Mouse (Mus musculus) forebrain, embryonic 16.5 days (tissue): ENCODE measurements around the gene Ttc28. TPM values are rescaled to one million over a fixed set of nuclear protein-coding genes. Genes with fewer than 3 reads are reported as not detected.

ENCODE experiments used
- ATAC-seq: fragments of 200-750 bp; cut with Nextera tagmentation; 2 replicates; pipeline ENCODE4 v1.8.0; 2017; ENCODE audit warnings: mild to moderate bottlenecking, moderate library complexity
- H3K27ac ChIP-seq: fragments of 300-500 bp; sonication (generic); 2 replicates; pipeline ENCODE4 v1.5.1; 2014; ENCODE audit warnings: low read length, control low read depth
- H3K27me3 ChIP-seq: fragments of 300-500 bp; sonication (generic); replicated peaks from 2 replicates; pipeline ENCODE4 v1.6.1; 2014; ENCODE audit warnings: low read length; ENCODE audit not compliant: control insufficient read depth, insufficient read depth
- H3K36me3 ChIP-seq: fragments of 300-500 bp; sonication (generic); 2 replicates; pipeline ENCODE4 v1.6.1; 2014; ENCODE audit not compliant: control insufficient read depth, insufficient read depth
- H3K4me1 ChIP-seq: fragments of 300-500 bp; sonication (generic); replicated peaks from 2 replicates; pipeline ENCODE4 v1.6.1; 2014; ENCODE audit warnings: low read length; ENCODE audit not compliant: control insufficient read depth, insufficient read depth
- H3K4me2 ChIP-seq: fragments of 300-500 bp; sonication (generic); 2 replicates; pipeline ENCODE4 v1.6.1; 2014; ENCODE audit warnings: mild to moderate bottlenecking, low read length, control low read depth
- H3K4me3 ChIP-seq: fragments of 300-500 bp; sonication (generic); replicated peaks from 2 replicates; pipeline ENCODE4 v1.5.1; 2014; ENCODE audit warnings: mild to moderate bottlenecking, low read length, control low read depth
- H3K9ac ChIP-seq: fragments of 300-500 bp; sonication (generic); replicated peaks from 2 replicates; pipeline ENCODE4 v1.6.1; 2014; ENCODE audit warnings: low read depth, low read length, control low read depth
- H3K9me3 ChIP-seq: fragments of 300-500 bp; sonication (generic); 2 replicates; pipeline ENCODE4 v1.6.1; 2016; ENCODE audit warnings: low read length; ENCODE audit not compliant: control insufficient read depth
- WGBS: fragments of 180-500 bp; shearing (Covaris S2); extraction: QIAGEN DNeasy Blood & Tissue Kit; methylation state at CpG from one replicate; pipeline ENCODE4 v1.1.7; 2014; 5-methylcytosine and 5-hydroxymethylcytosine counted together
- polyA plus RNA-seq: library from polyadenylated mRNA; unstranded; fragments of >200 nt; fragmentation: Nextera tagmentation; extraction: Ambion mirVana; gene quantifications from 2 replicates; pipeline ENCODE4 v1.2.1, GENCODE M21; 2015

Ttc28 gene
- polyA plus RNA-seq, 1 experiment from 2014 or later: 40.5 TPM

GRCm38 (mm10) chr5:111138927-111139565, 259.4 kb downstream of the Ttc28 start:
- Histone ChIP-seq H3K27ac (no peak overlapping the region), H3K9ac (no peak overlapping the region), H3K4me1 (peaks cover 50% of the 10 kb centered on the region), H3K9me3 (no peaks in the 10 kb centered on the region), H3K4me2 (no peak overlapping the region), H3K36me3 (no peaks in the 10 kb centered on the region), H3K4me3 (no peak overlapping the region), H3K27me3 (no peaks in the 10 kb centered on the region)
- WGBS: 80% methylated on average over 7 of the region's 7 CpGs
- ATAC-seq: no peak

- Histone ChIP-seq H3K9me3 (no peaks in the 10 kb centered on the region), H3K27me3 (no peaks in the 10 kb centered on the region), H3K27ac (no peak overlapping the region), H3K4me3 (no peak overlapping the region), H3K36me3 (no peaks in the 10 kb centered on the region), H3K4me2 (no peak overlapping the region), H3K4me1 (peaks cover 54% of the 10 kb centered on the region), H3K9ac (no peak overlapping the region)
- ATAC-seq: no peak
- WGBS: 62% methylated on average over 14 of the region's 14 CpGs
Measured at GRCm38 (mm10) chr5:111139622-111140021, 260.0 kb downstream of the Ttc28 start.

- H3K9ac ChIP-seq: no peak overlapping the region
- no peaks in the 10 kb centered on the region for H3K27me3 ChIP-seq
- H3K4me2 ChIP-seq: no peak overlapping the region
- no peak overlapping the region for H3K4me3 ChIP-seq
- ATAC-seq: 0 out of 2 replicates have a peak, but pooled peaks have one; percentile 32
- peaks cover 54% of the 10 kb centered on the region for H3K4me1 ChIP-seq
- 51% methylated on average over 20 of the region's 20 CpGs for WGBS
- H3K27ac ChIP-seq: peak overlapping the region; percentile 31
- H3K9me3 ChIP-seq: no peaks in the 10 kb centered on the region
- H3K36me3 ChIP-seq: no peaks in the 10 kb centered on the region
Measured at GRCm38 (mm10) chr5:111141139-111141885, 261.7 kb downstream of the Ttc28 start.

- no peak for ATAC-seq
- Histone ChIP-seq H3K27ac (no peak overlapping the region), H3K9me3 (no peaks in the 10 kb centered on the region), H3K27me3 (no peaks in the 10 kb centered on the region), H3K4me2 (no peak overlapping the region), H3K4me3 (no peak overlapping the region), H3K36me3 (no peaks in the 10 kb centered on the region), H3K4me1 (peaks cover 41% of the 10 kb centered on the region), H3K9ac (no peak overlapping the region)
- WGBS: 81% methylated on average over 4 of the region's 4 CpGs
Measured at GRCm38 (mm10) chr5:111142837-111143236, 263.2 kb downstream of the Ttc28 start.

- Histone ChIP-seq H3K4me3 (no peak overlapping the region), H3K27ac (no peak overlapping the region), H3K9ac (no peak overlapping the region), H3K36me3 (no peaks in the 10 kb centered on the region), H3K9me3 (no peaks in the 10 kb centered on the region), H3K4me2 (no peak overlapping the region), H3K4me1 (peaks cover 30% of the 10 kb centered on the region), H3K27me3 (no peaks in the 10 kb centered on the region)
- WGBS: 79% methylated on average over 7 of the region's 7 CpGs
- no peak for ATAC-seq
Measured at GRCm38 (mm10) chr5:111144411-111144810, 264.8 kb downstream of the Ttc28 start.

- Histone ChIP-seq H3K9me3 (no peaks in the 10 kb centered on the region), H3K4me2 (no peak overlapping the region), H3K4me3 (no peak overlapping the region), H3K4me1 (peaks cover 25% of the 10 kb centered on the region), H3K27me3 (no peaks in the 10 kb centered on the region), H3K9ac (no peak overlapping the region), H3K27ac (no peak overlapping the region), H3K36me3 (no peaks in the 10 kb centered on the region)
- ATAC-seq: no peak
- WGBS: 98% methylated on average over 14 of the region's 14 CpGs
Measured at GRCm38 (mm10) chr5:111150581-111150980, 271.0 kb downstream of the Ttc28 start.

- WGBS: 61% methylated on average over 19 of the region's 19 CpGs
- Histone ChIP-seq H3K27me3 (no peaks in the 10 kb centered on the region), H3K36me3 (no peaks in the 10 kb centered on the region), H3K27ac (no peak overlapping the region), H3K4me3 (no peak overlapping the region), H3K9me3 (no peaks in the 10 kb centered on the region), H3K9ac (no peak overlapping the region), H3K4me2 (no peak overlapping the region), H3K4me1 (peaks cover 26% of the 10 kb centered on the region)
- ATAC-seq: no peak
Measured at GRCm38 (mm10) chr5:111151882-111152759, 272.5 kb downstream of the Ttc28 start.

GRCm38 (mm10) chr5:111154586-111154985, 275.0 kb downstream of the Ttc28 start:
- H3K27ac ChIP-seq: no peak overlapping the region
- no peak overlapping the region for H3K9ac ChIP-seq

GRCm38 (mm10) chr5:111155271-111155670, 275.7 kb downstream of the Ttc28 start:
- Histone ChIP-seq H3K27me3 (no peaks in the 10 kb centered on the region), H3K4me2 (no peak overlapping the region), H3K4me3 (no peak overlapping the region), H3K9ac (no peak overlapping the region), H3K27ac (no peak overlapping the region), H3K9me3 (no peaks in the 10 kb centered on the region), H3K36me3 (no peaks in the 10 kb centered on the region), H3K4me1 (peaks cover 50% of the 10 kb centered on the region)
- 87% methylated on average over 4 of the region's 4 CpGs for WGBS
- no peak for ATAC-seq

More at GRCm38 (mm10) chr5:111154586-111154985, 275.0 kb downstream of the Ttc28 start:
- no peak overlapping the region for H3K4me2 ChIP-seq
- 15% methylated on average over 7 of the region's 7 CpGs for WGBS
- ATAC-seq: peak; percentile 44; the same call in 1 of the 2 replicates
- H3K4me3 ChIP-seq: no peak overlapping the region
- H3K36me3 ChIP-seq: no peaks in the 10 kb centered on the region
- peaks cover 45% of the 10 kb centered on the region for H3K4me1 ChIP-seq
- H3K27me3 ChIP-seq: no peaks in the 10 kb centered on the region
- H3K9me3 ChIP-seq: no peaks in the 10 kb centered on the region
